Mouse (Mus musculus): ENCODE results near the gene 1700003E16Rik.
A peak's percentile ranks its signal among the peaks of the same experiment; 100 is the strongest.

1700003E16Rik gene

GRCm38 (mm10) chr6:83156259-83156684, at the start of gene 1700003E16Rik, which contains the start of gene Wdr54:
Gene 1700003E16Rik (plus strand): TSS chr6:83156404.
Gene Wdr54 (minus strand): TSS chr6:83156397.
- DNase-seq (ENCODE audit: low read depth, low spot score), result peak; percentile 73

GRCm38 (mm10) chr6:83107566-83108400, 48.4 kb upstream of the 1700003E16Rik start:
- DNase-seq (ENCODE audit: low read depth, low spot score), result peak; percentile 72

GRCm38 (mm10) chr6:83108762-83109668, 47.2 kb upstream of the 1700003E16Rik start, which contains the start of gene Mrpl53:
Gene Mrpl53 (plus strand): TSS chr6:83109040.
- peak; percentile 74 for DNase-seq (ENCODE audit: low read depth, low spot score)

- DNase-seq (ENCODE audit: low read depth, low spot score), result no peak
Observed at GRCm38 (mm10) chr6:83111510-83112136, 44.6 kb upstream of the 1700003E16Rik start.

GRCm38 (mm10) chr6:83115011-83115671, 41.1 kb upstream of the 1700003E16Rik start, which contains the start of gene Mogs:
Gene Mogs (plus strand): TSS chr6:83115496.
- DNase-seq (ENCODE audit: low read depth, low spot score), result peak; percentile 87

- DNase-seq (ENCODE audit: low read depth, low spot score), result no peak
Observed at GRCm38 (mm10) chr6:83115682-83116372, 40.4 kb upstream of the 1700003E16Rik start.

- DNase-seq (ENCODE audit: low read depth, low spot score), result no peak
Observed at GRCm38 (mm10) chr6:83116373-83117164, 39.6 kb upstream of the 1700003E16Rik start.

- no peak for DNase-seq (ENCODE audit: low read depth, low spot score)
Observed at GRCm38 (mm10) chr6:83117165-83117438, 39.1 kb upstream of the 1700003E16Rik start.

GRCm38 (mm10) chr6:83117616-83118015, 38.6 kb upstream of the 1700003E16Rik start:
- no peak for DNase-seq (ENCODE audit: low read depth, low spot score)

GRCm38 (mm10) chr6:83118369-83118768, 37.8 kb upstream of the 1700003E16Rik start:
- DNase-seq (ENCODE audit: low read depth, low spot score), result no peak

- DNase-seq (ENCODE audit: low read depth, low spot score), result no peak
Observed at GRCm38 (mm10) chr6:83118825-83119733, 37.1 kb upstream of the 1700003E16Rik start.

- no peak for DNase-seq (ENCODE audit: low read depth, low spot score)
Observed at GRCm38 (mm10) chr6:83119734-83120051, 36.5 kb upstream of the 1700003E16Rik start.

- peak; percentile 94 for DNase-seq (ENCODE audit: low read depth, low spot score)
Observed at GRCm38 (mm10) chr6:83120930-83121862, 35.0 kb upstream of the 1700003E16Rik start, which contains the start of gene Wbp1. Gene Wbp1 (minus strand): TSS chr6:83121559.

GRCm38 (mm10) chr6:83121863-83122710, 34.1 kb upstream of the 1700003E16Rik start:
- DNase-seq (ENCODE audit: low read depth, low spot score), result no peak

- DNase-seq (ENCODE audit: low read depth, low spot score), result no peak
Observed at GRCm38 (mm10) chr6:83122961-83123360, 33.2 kb upstream of the 1700003E16Rik start.

GRCm38 (mm10) chr6:83124851-83125312, 31.3 kb upstream of the 1700003E16Rik start:
- peak; percentile 89 for DNase-seq (ENCODE audit: low read depth, low spot score)

- no peak for DNase-seq (ENCODE audit: low read depth, low spot score)
Observed at GRCm38 (mm10) chr6:83125331-83125730, 30.9 kb upstream of the 1700003E16Rik start, which contains the start of gene Ino80b. Gene Ino80b (minus strand): TSS chr6:83125431.

All from A20 (cell line).